Mouse (Mus musculus): Measurements from ENCODE around the gene Zfp276. TPM values are rescaled to one million over a fixed set of nuclear protein-coding genes. Genes with fewer than 3 reads are reported as not detected.

Gene Zfp276
- 19.5 and 32.7 TPM in 2 replicates for polyA plus RNA-seq (2012; ENCODE audit: low replicate concordance)

DNA sequence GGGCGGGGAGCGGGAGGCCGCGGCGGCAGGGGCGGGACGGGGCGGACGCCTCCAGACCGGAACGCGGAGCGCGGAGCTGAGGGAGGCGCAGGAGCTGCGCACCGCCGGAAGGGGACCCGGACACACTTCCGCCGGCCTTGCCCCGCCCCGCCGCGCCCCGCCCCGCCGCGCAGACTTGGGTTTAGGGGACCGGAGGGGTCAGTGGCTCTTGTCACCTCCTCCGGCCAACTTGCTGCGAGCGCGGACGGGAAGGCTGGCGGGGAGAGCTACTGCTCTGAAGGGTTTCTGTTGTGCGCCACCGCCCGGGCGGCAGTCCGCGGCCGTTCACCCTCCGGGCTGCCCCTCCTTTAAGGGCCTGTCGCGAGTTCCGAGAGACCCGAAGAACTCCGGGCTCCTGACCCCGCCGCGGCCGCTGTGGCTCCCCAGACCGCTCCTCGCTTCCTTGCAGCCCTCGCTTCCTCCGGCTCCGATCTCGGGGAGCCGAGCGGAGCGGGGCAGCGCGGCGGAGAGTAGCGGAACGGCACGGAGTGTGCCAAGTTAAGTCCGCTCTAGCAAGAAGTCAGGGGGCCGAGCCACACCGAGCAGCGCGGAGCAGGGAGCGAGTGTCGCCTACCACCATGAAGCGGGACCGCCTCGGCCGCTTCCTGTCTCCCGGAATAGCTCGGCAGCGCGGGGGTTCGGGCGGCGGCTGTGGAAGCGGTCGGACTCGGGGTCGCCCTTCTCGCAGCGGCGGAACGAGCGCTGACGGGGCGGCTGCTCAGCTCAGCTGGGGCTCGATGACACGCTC is at the start of gene Zfp276, which contains the start of gene Vps9d1:
Gene Zfp276 (plus strand): TSS at position 97 of the 787 bp plus-strand sequence.
Gene Vps9d1 (minus strand): TSS at position 250 of the 787 bp plus-strand sequence.

DNA sequence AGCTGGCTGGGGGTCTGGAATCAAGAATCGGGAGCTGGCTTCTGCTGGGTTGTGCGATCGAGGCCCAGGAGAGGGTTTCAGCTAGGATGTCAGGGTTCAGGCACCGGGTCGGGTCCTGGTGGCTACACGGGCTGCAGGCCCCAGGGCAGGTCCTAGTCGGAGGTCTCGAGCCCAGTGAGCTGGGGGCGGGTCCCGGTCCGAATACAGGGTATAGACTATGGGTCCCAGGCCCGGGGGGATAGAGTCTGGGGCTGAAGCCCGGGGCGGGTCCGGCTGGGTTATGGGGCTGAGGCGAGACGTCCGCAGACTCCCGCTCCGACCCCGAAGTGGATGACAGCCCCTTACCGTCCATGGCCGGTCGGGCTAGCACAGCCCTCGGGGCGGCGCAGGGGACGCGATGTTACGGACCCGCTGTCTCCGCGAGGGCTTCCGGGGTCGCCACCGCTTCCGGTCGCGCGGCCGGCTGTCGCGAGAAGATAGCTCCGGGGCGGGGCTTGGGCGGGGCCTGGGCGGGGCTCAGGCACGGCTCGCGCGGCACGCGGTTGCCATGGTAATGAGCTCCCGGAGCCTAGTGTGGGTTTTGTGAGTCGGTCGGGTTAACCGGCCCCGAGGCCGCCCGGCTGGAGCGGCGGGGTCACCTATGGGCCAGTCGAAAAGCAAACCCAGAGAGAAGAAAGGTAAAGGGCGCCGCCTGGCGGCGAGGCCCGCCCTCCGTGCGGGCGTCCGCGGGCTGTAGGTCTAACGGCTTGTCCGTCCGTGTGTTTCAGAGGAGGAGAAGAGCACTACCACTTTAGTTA is 41.5 kb upstream of the Zfp276 start, which contains the start of the genes Chmp1a and Spata33:
Gene Chmp1a (minus strand): TSS at position 443 of the 797 bp plus-strand sequence.
Gene Spata33 (plus strand): TSS at position 512 of the 797 bp plus-strand sequence.

DNA sequence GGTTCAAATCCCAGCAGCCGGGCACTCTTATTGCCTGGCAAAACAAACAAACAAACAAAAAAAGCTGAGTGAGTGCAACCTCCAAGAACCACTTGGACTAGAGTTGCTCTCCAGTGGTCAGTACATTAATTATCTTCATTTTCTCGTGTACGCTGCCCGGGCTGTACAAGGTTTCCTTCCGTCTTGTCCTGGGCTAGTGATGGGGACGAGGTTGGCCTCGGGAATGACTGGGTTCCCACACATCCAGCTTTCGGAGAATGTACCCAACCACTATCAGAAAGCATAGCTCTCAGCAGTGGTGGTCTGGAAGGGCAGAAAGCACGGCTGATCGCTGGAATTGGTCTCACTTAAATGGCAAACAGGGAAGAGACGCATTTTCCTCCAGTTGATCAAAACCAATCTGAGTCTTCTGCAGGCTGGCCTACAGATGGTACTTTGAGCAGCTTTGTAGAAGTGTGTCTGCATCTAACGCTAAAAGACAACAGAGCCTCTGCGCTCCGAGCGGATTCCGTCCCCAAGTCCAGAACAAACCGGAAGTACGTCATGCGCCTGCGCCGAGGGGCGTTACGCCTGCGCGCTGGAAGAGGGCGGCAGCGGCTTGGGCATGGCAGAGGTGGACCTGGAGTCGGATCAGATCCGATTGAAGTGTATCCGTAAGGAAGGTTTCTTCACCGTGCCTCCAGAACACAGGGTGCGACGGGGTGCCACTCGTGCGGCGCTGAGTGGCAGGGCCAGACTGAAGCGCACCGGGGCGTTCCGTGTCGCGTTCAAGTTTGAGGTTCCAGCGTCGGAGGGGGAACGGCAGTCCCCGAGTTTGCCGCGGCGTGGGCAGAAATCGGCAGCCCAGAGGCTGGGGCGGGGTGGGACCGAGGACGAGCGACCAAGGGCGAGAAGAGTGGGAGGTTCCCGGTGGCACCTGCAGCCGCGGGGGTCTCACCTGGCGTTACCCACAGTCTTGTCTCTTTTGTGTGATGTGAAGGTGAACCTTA is 29.4 kb upstream of the Zfp276 start, which contains the start of gene Cdk10:
Gene Cdk10 (plus strand): TSS at position 565 of the 989 bp plus-strand sequence.

DNA sequence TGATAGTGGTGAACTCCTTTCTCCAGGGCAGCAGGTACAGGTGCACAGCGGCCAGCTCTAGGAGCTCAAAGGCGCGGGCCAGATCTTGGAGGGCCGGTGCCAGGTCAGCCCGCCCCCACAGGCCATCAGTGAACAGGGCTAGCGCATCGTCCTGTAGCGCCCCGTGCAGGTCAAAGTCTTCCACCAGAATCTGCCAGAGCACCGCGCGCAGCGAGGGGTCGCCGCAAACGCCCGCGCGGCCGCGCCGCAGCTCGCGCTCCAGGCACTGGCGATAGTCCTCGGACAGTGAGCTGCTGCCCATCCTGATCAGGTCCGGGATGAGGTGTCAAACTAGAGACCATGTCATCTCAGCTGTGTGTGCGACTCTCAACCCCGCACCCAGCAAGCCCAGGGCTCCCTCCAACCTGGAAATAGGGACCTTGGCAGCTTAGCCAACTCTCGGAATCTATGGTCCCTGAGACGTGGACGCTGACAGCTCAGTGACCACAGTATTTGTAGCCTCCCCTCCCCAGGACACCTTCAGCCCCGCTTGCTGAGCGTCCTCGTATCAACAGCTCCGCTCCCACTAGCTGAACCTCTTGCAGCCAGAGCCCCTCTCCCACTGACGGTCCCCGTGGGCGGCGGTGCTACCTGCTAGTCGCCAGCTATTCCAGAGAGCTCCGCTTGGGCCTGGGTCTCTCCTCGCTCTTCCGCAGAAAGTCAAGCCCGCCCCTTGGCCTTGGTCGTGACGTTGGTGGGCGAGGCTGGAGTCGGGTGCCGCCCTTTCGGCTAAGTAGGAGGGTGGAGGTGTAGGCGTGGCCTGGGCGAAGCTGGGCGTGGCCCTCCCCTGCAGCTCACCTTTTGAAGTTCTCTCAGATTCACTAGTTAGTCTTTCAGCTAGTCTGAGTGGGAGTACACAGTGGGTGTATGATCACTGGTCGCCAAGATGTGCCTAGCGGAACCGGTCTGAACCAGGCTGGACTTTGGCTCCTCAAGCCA is 18.2 kb upstream of the Zfp276 start, which contains the start of gene Spata2l:
Gene Spata2l (minus strand): TSS at position 714 of the 978 bp plus-strand sequence.

DNA sequence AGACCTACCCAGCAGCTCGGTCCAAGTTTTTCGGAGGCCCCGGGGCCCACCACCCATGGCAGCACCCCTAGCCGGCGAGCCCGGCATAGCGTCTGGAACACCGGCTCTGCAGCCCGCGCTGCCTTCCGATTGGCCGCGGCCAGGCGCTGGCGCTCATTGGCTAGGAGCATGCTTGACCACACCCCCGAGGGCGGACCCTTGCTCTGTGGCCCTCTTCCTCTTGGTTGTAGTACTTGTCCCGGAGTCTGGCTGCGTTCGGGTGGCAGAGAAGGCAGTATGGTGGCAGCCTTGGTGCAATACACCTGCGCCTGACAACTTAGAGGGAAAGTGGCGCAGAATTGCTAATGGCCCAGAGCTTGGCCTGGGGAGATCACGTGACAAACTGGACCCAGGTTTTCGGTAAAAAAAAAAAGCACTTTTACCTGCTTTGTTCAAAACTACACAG is 64.5 kb downstream of the Zfp276 start, which contains the start of gene Fanca:
Gene Fanca (minus strand): TSS at position 110 of the 445 bp plus-strand sequence.

Other genes starting within 250 kb of the Zfp276 start
- gene Ankrd11, start 211.9 kb upstream of the Zfp276 start, polyA plus RNA-seq (2012; ENCODE audit: low replicate concordance) = 140 and 285 TPM in 2 replicates
- gene Spg7, start 191.3 kb upstream of the Zfp276 start, polyA plus RNA-seq (2012; ENCODE audit: low replicate concordance) = 42.2 and 42.8 TPM in 2 replicates
- 3,132 and 3,903 TPM in 2 replicates for gene Rpl13, start 151.8 kb upstream of the Zfp276 start, polyA plus RNA-seq (2012; ENCODE audit: low replicate concordance)
- 1.2 and 4.3 TPM in 2 replicates for gene Cpne7, start 136.8 kb upstream of the Zfp276 start, polyA plus RNA-seq (2012; ENCODE audit: low replicate concordance)
- gene Sult5a1, start 95.9 kb upstream of the Zfp276 start, polyA plus RNA-seq (2012; ENCODE audit: low replicate concordance) = not detected in 2 replicates
- not detected in 2 replicates for gene Dpep1, start 68.0 kb upstream of the Zfp276 start, polyA plus RNA-seq (2012; ENCODE audit: low replicate concordance)
- gene Chmp1a, start 41.4 kb upstream of the Zfp276 start, polyA plus RNA-seq (2012; ENCODE audit: low replicate concordance) = 23.5 and 38.8 TPM in 2 replicates
- gene Spata33, start 41.4 kb upstream of the Zfp276 start, polyA plus RNA-seq (2012; ENCODE audit: low replicate concordance) = 0.11 TPM in 1 of 2 replicates, not detected in the other
- gene Cdk10, start 29.4 kb upstream of the Zfp276 start, polyA plus RNA-seq (2012; ENCODE audit: low replicate concordance) = 66.1 and 110 TPM in 2 replicates
- 11.9 and 12.8 TPM in 2 replicates for gene Spata2l, start 18.0 kb upstream of the Zfp276 start, polyA plus RNA-seq (2012; ENCODE audit: low replicate concordance)
- gene Vps9d1, start 153 bp downstream of the Zfp276 start, polyA plus RNA-seq (2012; ENCODE audit: low replicate concordance) = 136 and 348 TPM in 2 replicates
- gene Fanca, start 64.4 kb downstream of the Zfp276 start, polyA plus RNA-seq (2012; ENCODE audit: low replicate concordance) = 7.0 and 16.7 TPM in 2 replicates
- 0.24 and 0.85 TPM in 2 replicates for gene Spire2, start 78.5 kb downstream of the Zfp276 start, polyA plus RNA-seq (2012; ENCODE audit: low replicate concordance)
- 117 and 146 TPM in 2 replicates for gene Tcf25, start 119.6 kb downstream of the Zfp276 start, polyA plus RNA-seq (2012; ENCODE audit: low replicate concordance)
- gene Mc1r, start 152.9 kb downstream of the Zfp276 start, polyA plus RNA-seq (2012; ENCODE audit: low replicate concordance) = not detected in 2 replicates
- gene Tubb3, start 157.2 kb downstream of the Zfp276 start, polyA plus RNA-seq (2012; ENCODE audit: low replicate concordance) = 0.62 TPM in 2 replicates
- gene Def8, start 169.3 kb downstream of the Zfp276 start, polyA plus RNA-seq (2012; ENCODE audit: low replicate concordance) = 1.7 and 8.4 TPM in 2 replicates
- 11.7 and 12.1 TPM in 2 replicates for gene Afg3l1, start 223.7 kb downstream of the Zfp276 start, polyA plus RNA-seq (2012; ENCODE audit: low replicate concordance)

All from hematopoietic multipotent progenitor cell, adult 10-12 weeks (in vitro differentiated cells).